Comparison of ENCODE assay signal across 7 mouse cellular contexts in genomic region chr15:101497181-101497580, GRCm38 (mm10). TPM values are rescaled to one million over a fixed set of nuclear protein-coding genes. Genes with fewer than 3 reads are reported as not detected.
DNase-seq lines count a peak whose midpoint lies in the region.

No protein-coding gene starts in this region.

- intact Hi-C loops in left cerebral cortex, postnatal 25 days (cut with DNase I) = loop anchor here (5.0 kb wide), 1 partner anchor 155 kb away; no protein-coding TSS in a partner anchor
- intact Hi-C loops in left cerebral cortex, postnatal 36 days (cut with DNase I) = loop anchor here (5.0 kb wide), 1 partner anchor 160 kb away; no protein-coding TSS in a partner anchor

- peak; percentile 17 to 47 for DNase-seq in left cerebral cortex, postnatal 25 days (ENCODE audit: low spot score in 2 of 2)
- no peak for DNase-seq in left cerebral cortex, postnatal 36 days (ENCODE audit: low spot score in 2 of 2)
- DNase-seq in MEL-GATA-1-ER (ENCODE audit: extremely low read depth, low read depth) = peak; percentile 4
- peak; percentile 82 for DNase-seq in adrenal gland, postnatal 14 days
- peak; percentile 47 for DNase-seq in kidney, adult 8-10 months
- DNase-seq in urinary bladder, postnatal 36 days (ENCODE audit: low spot score in 2 of 2) = peak; percentile 38 to 41
- DNase-seq in neural tube, embryonic 10.5 days (ENCODE audit: extremely low spot score, low spot score) = no peak

RNA-seq across cellular contexts. Expression of gene Krt83, which starts 5.9 kb away (rescaled TPM):
- total RNA-seq in left cerebral cortex, postnatal 25 days (2021) = not detected
- not detected for total RNA-seq in left cerebral cortex, postnatal 36 days (2021)
- not detected in 2 replicates for total RNA-seq in adrenal gland, postnatal 14 days (2021)

RNA-seq across cellular contexts. Expression of gene Gm49425, which starts 19.9 kb away (rescaled TPM):
- not detected for total RNA-seq in left cerebral cortex, postnatal 25 days (2021)
- total RNA-seq in left cerebral cortex, postnatal 36 days (2021) = not detected
- not detected in 2 replicates for total RNA-seq in adrenal gland, postnatal 14 days (2021)

RNA-seq across cellular contexts. Expression of gene Krt86, which starts 23.9 kb away (rescaled TPM):
- total RNA-seq in left cerebral cortex, postnatal 25 days (2021) = not detected
- not detected for total RNA-seq in left cerebral cortex, postnatal 36 days (2021)
- total RNA-seq in adrenal gland, postnatal 14 days (2021) = not detected in 2 replicates

RNA-seq across cellular contexts. Expression of gene Krt81, which starts 33.6 kb away (rescaled TPM):
- not detected for total RNA-seq in left cerebral cortex, postnatal 25 days (2021)
- not detected for total RNA-seq in left cerebral cortex, postnatal 36 days (2021)
- not detected in 2 replicates for total RNA-seq in adrenal gland, postnatal 14 days (2021)

RNA-seq across cellular contexts. Expression of gene Krt84, which starts 35.4 kb away (rescaled TPM):
- not detected for total RNA-seq in left cerebral cortex, postnatal 25 days (2021)
- not detected for total RNA-seq in left cerebral cortex, postnatal 36 days (2021)
- not detected in 2 replicates for total RNA-seq in adrenal gland, postnatal 14 days (2021)

Comparison
In these comparisons a context has a peak if more than half of its experiments do, and no peak if none do; other contexts are left out.
1. DNase-seq: peak in left cerebral cortex, postnatal 25 days (2 of 2), MEL-GATA-1-ER (single experiment), adrenal gland, postnatal 14 days (single experiment), kidney, adult 8-10 months (2 of 2) and urinary bladder, postnatal 36 days (2 of 2); none in left cerebral cortex, postnatal 36 days (0 of 2) and neural tube, embryonic 10.5 days (single experiment).